Mouse (Mus musculus) mouse embryonic stem cell (cell line): ENCODE measurements at regions not wholly inside any gene's neighbourhood (a gene's known extent, or its start where the extent isn't known, plus 50 kb on each side); places are given as distances from the start of the nearest gene placed in this dataset.

Experiments used
- in situ Hi-C, 2 experiments: fragments of 300-500 bp; cut with MboI; formaldehyde crosslinking; loops; 1 replicate in 1 of 2; 3 replicates in 1 of 2; pipeline ENCODE4 v1.14.3; 2019 to 2020; ENCODE audit warnings: low sequenced_read_pairs in 2 of 2, low pct_unique_long_range_greater_than_20kb in 1 of 2, mixed read lengths in 1 of 2; ENCODE audit not compliant: unreplicated experiment in 1 of 2

GRCm38 (mm10) chr6:93084286-93084685 lies 141.0 kb upstream of the Adamts9 start:
- in situ Hi-C loops = loop anchor here in 1 of 2 experiments (25.0 kb wide), 1 partner anchor 297 kb away; no protein-coding TSS in a partner anchor

- in situ Hi-C loops = loop anchor here in 1 of 2 experiments (25.0 kb wide), 1 partner anchor 296 kb away; no protein-coding TSS in a partner anchor
Observed at GRCm38 (mm10) chr6:93083716-93084115, 140.4 kb upstream of the Adamts9 start.

- in situ Hi-C loops = loop anchor here in 1 of 2 experiments (25.0 kb wide), 1 partner anchor 295 kb away; no protein-coding TSS in a partner anchor
Observed at GRCm38 (mm10) chr6:93082205-93082604, 138.9 kb upstream of the Adamts9 start.

- in situ Hi-C loops = loop anchor here in 1 of 2 experiments (25.0 kb wide), 1 partner anchor 289 kb away; no protein-coding TSS in a partner anchor
Observed at GRCm38 (mm10) chr6:93076681-93077080, 133.4 kb upstream of the Adamts9 start.

GRCm38 (mm10) chr6:93075867-93076266 lies 132.6 kb upstream of the Adamts9 start:
- in situ Hi-C loops = loop anchor here in 1 of 2 experiments (25.0 kb wide), 1 partner anchor 289 kb away; no protein-coding TSS in a partner anchor

GRCm38 (mm10) chr6:93075011-93075410 lies 131.7 kb upstream of the Adamts9 start:
- in situ Hi-C loops = loop anchor here in 1 of 2 experiments (25.0 kb wide), 1 partner anchor 288 kb away; no protein-coding TSS in a partner anchor

- in situ Hi-C loops = no loop called here
Observed at GRCm38 (mm10) chr6:93070916-93071315, 127.6 kb upstream of the Adamts9 start.

GRCm38 (mm10) chr6:93067808-93068207 lies 124.5 kb upstream of the Adamts9 start:
- in situ Hi-C loops = no loop called here

GRCm38 (mm10) chr6:93066553-93067376 lies 123.5 kb upstream of the Adamts9 start:
- in situ Hi-C loops = no loop called here

- in situ Hi-C loops = no loop called here
Observed at GRCm38 (mm10) chr6:93065917-93066552, 122.7 kb upstream of the Adamts9 start.

GRCm38 (mm10) chr6:93065366-93065765 lies 122.1 kb upstream of the Adamts9 start:
- in situ Hi-C loops = no loop called here

GRCm38 (mm10) chr6:93064366-93064765 lies 121.1 kb upstream of the Adamts9 start:
- in situ Hi-C loops = no loop called here

- in situ Hi-C loops = no loop called here
Observed at GRCm38 (mm10) chr6:93061741-93062140, 118.4 kb upstream of the Adamts9 start.

- in situ Hi-C loops = no loop called here
Observed at GRCm38 (mm10) chr6:93045524-93045923, 102.2 kb upstream of the Adamts9 start.

GRCm38 (mm10) chr6:93041041-93041440 lies 97.7 kb upstream of the Adamts9 start:
- in situ Hi-C loops = no loop called here

GRCm38 (mm10) chr6:93031812-93032330 lies 88.6 kb upstream of the Adamts9 start:
- in situ Hi-C loops = no loop called here

GRCm38 (mm10) chr6:93026068-93027022 lies 83.1 kb upstream of the Adamts9 start:
- in situ Hi-C loops = no loop called here

GRCm38 (mm10) chr6:93014534-93014933 lies 71.2 kb upstream of the Adamts9 start:
- in situ Hi-C loops = no loop called here
